ENCODE assay signal across 1 mouse cellular context in the genomic region with DNA sequence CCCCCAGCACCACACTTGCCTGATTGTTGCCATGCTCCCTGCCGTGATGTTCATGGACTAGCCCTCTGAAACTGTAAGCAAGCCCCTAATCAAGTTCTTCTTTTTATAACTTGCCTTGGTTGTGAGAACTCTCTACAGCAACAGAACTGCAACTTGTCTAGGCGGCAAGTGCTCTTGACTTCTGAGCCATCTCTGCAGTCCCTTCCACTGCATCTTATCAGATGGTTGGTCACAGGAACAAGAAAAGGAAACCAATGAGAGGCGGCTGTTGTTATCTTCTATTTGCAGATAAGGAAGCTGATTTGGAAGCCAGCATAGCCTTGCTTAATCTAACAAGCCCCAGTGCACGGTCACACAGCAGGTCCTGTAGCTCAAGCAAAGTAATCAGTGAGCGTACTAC.
TF ChIP-seq lines count a peak whose summit lies in the region.

No protein-coding gene starts in this region.

TF ChIP-seq in MEL, 35 proteins besides CTCF, POLR2A, EP300 and RAD21 (continued from another document):
- TF ChIP-seq TAL1 (IDR thresholded peaks at IDR 0.05; ENCODE audit: low read length) (peak; percentile 18; the same call in 1 of the 2 replicates), POLR2AphosphoS2 (IDR thresholded peaks at IDR 0.05; ENCODE audit: low read length) (peak; percentile 25; the same call in 1 of the 2 replicates), MAX (IDR thresholded peaks at IDR 0.05; ENCODE audit: low read length) (peak; percentile 15; the same call in 1 of the 2 replicates), ELF1 (IDR thresholded peaks at IDR 0.05; ENCODE audit: low read depth, low read length) (no peak), USF1 (IDR thresholded peaks at IDR 0.05; ENCODE audit: low read depth, low read length) (peak; percentile 34; the same call in 1 of the 2 replicates), ZKSCAN1 (IDR thresholded peaks at IDR 0.05; ENCODE audit: low read depth, low read length) (no peak), MAFK (IDR thresholded peaks at IDR 0.05; ENCODE audit: borderline replicate concordance, low read depth, low read length) (no peak; the same call in 1 of the 2 replicates), MAZ (IDR thresholded peaks at IDR 0.05; ENCODE audit: low read depth, low read length) (0 out of 2 replicates have a peak, but pooled peaks have one; percentile 25), ETS1 (IDR thresholded peaks at IDR 0.05; ENCODE audit: low read depth, low read length) (peak; percentile 84), MYB (IDR thresholded peaks at IDR 0.05; ENCODE audit: low read depth, low read length) (no peak; the same call in 1 of the 2 replicates), TBP (IDR thresholded peaks at IDR 0.05; ENCODE audit: low read depth, low read length) (0 out of 2 replicates have a peak, but pooled peaks have one; percentile 13), SMC3 (IDR thresholded peaks at IDR 0.05; ENCODE audit: low read depth, low read length) (0 out of 2 replicates have a peak, but pooled peaks have one; percentile 11), GABPA (IDR thresholded peaks at IDR 0.05; ENCODE audit: low read depth, low read length) (no peak), GATA1 (IDR thresholded peaks at IDR 0.05; ENCODE audit: low read depth, low read length) (peak; percentile 99), JUND (IDR thresholded peaks at IDR 0.05; ENCODE audit: low read depth, low read length) (no peak), BHLHE40 (IDR thresholded peaks at IDR 0.05; ENCODE audit: borderline replicate concordance, low read depth, low read length) (peak; percentile 54; the same call in 1 of the 2 replicates), CHD1 (IDR thresholded peaks at IDR 0.05; ENCODE audit: low read depth, low read length) (no peak), E2F4 (IDR thresholded peaks at IDR 0.05; ENCODE audit: borderline replicate concordance, low read depth, low read length) (0 out of 2 replicates have a peak, but pooled peaks have one; percentile 24), ZNF384 (IDR thresholded peaks at IDR 0.05; ENCODE audit: low read depth, low read length) (no peak), KAT2A (conservative IDR thresholded peaks at IDR 0.05; ENCODE audit: low read depth, low read length) (no peak), NELFE (IDR thresholded peaks at IDR 0.05; ENCODE audit: low read depth, low read length) (no peak), CHD2 (IDR thresholded peaks at IDR 0.05; ENCODE audit: low read length) (no peak), USF2 (IDR thresholded peaks at IDR 0.05; ENCODE audit: borderline replicate concordance in 1 of 2, insufficient read depth in 1 of 2, low read depth in 1 of 2, low read length in 2 of 2) (no peak)
